Mouse (Mus musculus) hematopoietic multipotent progenitor cell, adult 10-12 weeks (in vitro differentiated cells): ENCODE measurements around the gene Slc22a30. TPM values are rescaled to one million over a fixed set of nuclear protein-coding genes. Genes with fewer than 3 reads are reported as not detected.

Source experiments
- polyA plus RNA-seq: library from polyadenylated mRNA; stranded (reverse); fragments of >175 nt; gene quantifications from 2 replicates; pipeline ENCODE4 v1.2.3, GENCODE M21; 2012; ENCODE audit warnings: low replicate concordance

Gene Slc22a30
- not detected in 2 replicates for polyA plus RNA-seq

GRCm38 (mm10) chr19:8405011-8405410 lies at the start of gene Slc22a30:
TSS of gene Slc22a30 (minus strand) at chr19:8405111.

Other genes with a start within 250 kb of the Slc22a30 start
- not detected in 2 replicates for gene Slc22a29, start 186.2 kb downstream of the Slc22a30 start, polyA plus RNA-seq
- gene Slc22a8, start 186.1 kb upstream of the Slc22a30 start, polyA plus RNA-seq = not detected in 2 replicates
- gene Slc22a6, start 212.9 kb upstream of the Slc22a30 start, polyA plus RNA-seq = not detected in 2 replicates